Mouse (Mus musculus) lung, postnatal 0 days (tissue): ENCODE data around the gene Pigl.

ENCODE experiments used
- CTCF ChIP-seq: IDR thresholded peaks from 2 replicates; pipeline ENCODE4 v1.5.1; 2016; ENCODE audit warnings: antibody characterized with exemption, mild to moderate bottlenecking
- EP300 ChIP-seq: IDR thresholded peaks from 2 replicates; pipeline ENCODE4 v1.6.1; 2016; ENCODE audit warnings: antibody characterized with exemption, mild to moderate bottlenecking, control low read depth

GRCm38 (mm10) chr11:62554163-62554855, 96.0 kb downstream of the Pigl start:
- TF ChIP-seq EP300 (no peak), CTCF (no peak)
